Mouse (Mus musculus): ENCODE results near the gene Arhgap31. TPM values are rescaled to one million over a fixed set of nuclear protein-coding genes. Genes with fewer than 3 reads are reported as not detected.
A peak's percentile ranks its signal among the peaks of the same experiment; 100 is the strongest.

The Arhgap31 gene
- polyA plus RNA-seq, 1 experiment from 2014 or later, result 33.9 TPM

GRCm38 (mm10) chr16:38648783-38649430 lies 64.2 kb downstream of the Arhgap31 start:
- H3K36me3 ChIP-seq (ENCODE audit: control insufficient read depth, insufficient read depth, low read length), result no peaks in the 10 kb centered on the region
- no peak for ATAC-seq (replicated peaks; ENCODE audit: insufficient number of reproducible peaks, low FRiP score, low TSS enrichment)
- 79% methylated on average over 9 of the region's 9 CpGs for WGBS (ENCODE audit: insufficient replicate concordance)
- peaks cover 69% of the 10 kb centered on the region for H3K4me1 ChIP-seq (ENCODE audit: control insufficient read depth, insufficient read depth, low read length)
- H3K9ac ChIP-seq (ENCODE audit: low read depth, low read length), result no peak overlapping the region
- no peak overlapping the region for H3K4me3 ChIP-seq (ENCODE audit: low read depth, low read length)
- no peaks in the 10 kb centered on the region for H3K27me3 ChIP-seq (ENCODE audit: control insufficient read depth, insufficient read depth, low read length)
- H3K27ac ChIP-seq (ENCODE audit: low read depth, low read length), result peak overlapping the region; percentile 66; the same call in 1 of the 2 replicates
- no peaks in the 10 kb centered on the region for H3K9me3 ChIP-seq (replicated peaks; ENCODE audit: control insufficient read depth, low read length)
- H3K4me2 ChIP-seq, result no peak overlapping the region

GRCm38 (mm10) chr16:38648155-38648554 lies 64.9 kb downstream of the Arhgap31 start:
- H3K4me1 ChIP-seq (ENCODE audit: control insufficient read depth, insufficient read depth, low read length), result peaks cover 67% of the 10 kb centered on the region
- H3K4me2 ChIP-seq, result no peak overlapping the region
- no peaks in the 10 kb centered on the region for H3K36me3 ChIP-seq (ENCODE audit: control insufficient read depth, insufficient read depth, low read length)
- peak overlapping the region; percentile 66 for H3K27ac ChIP-seq (ENCODE audit: low read depth, low read length)
- H3K4me3 ChIP-seq (ENCODE audit: low read depth, low read length), result no peak overlapping the region
- no peaks in the 10 kb centered on the region for H3K9me3 ChIP-seq (replicated peaks; ENCODE audit: control insufficient read depth, low read length)
- 56% methylated on average over 5 of the region's 5 CpGs for WGBS (ENCODE audit: insufficient replicate concordance)
- H3K9ac ChIP-seq (ENCODE audit: low read depth, low read length), result no peak overlapping the region
- H3K27me3 ChIP-seq (ENCODE audit: control insufficient read depth, insufficient read depth, low read length), result no peaks in the 10 kb centered on the region
- no peak for ATAC-seq (replicated peaks; ENCODE audit: insufficient number of reproducible peaks, low FRiP score, low TSS enrichment)

GRCm38 (mm10) chr16:38644455-38644854 lies 68.6 kb downstream of the Arhgap31 start:
- Histone ChIP-seq H3K36me3 (ENCODE audit: control insufficient read depth, insufficient read depth, low read length) (peaks cover 4% of the 10 kb centered on the region; the same call in 1 of the 2 replicates), H3K27me3 (ENCODE audit: control insufficient read depth, insufficient read depth, low read length) (no peaks in the 10 kb centered on the region), H3K4me3 (ENCODE audit: low read depth, low read length) (no peak overlapping the region), H3K9me3 (replicated peaks; ENCODE audit: control insufficient read depth, low read length) (no peaks in the 10 kb centered on the region), H3K27ac (ENCODE audit: low read depth, low read length) (0 out of 2 replicates have a peak overlapping the region, but pooled peaks have one; percentile 3), H3K4me1 (ENCODE audit: control insufficient read depth, insufficient read depth, low read length) (peaks cover 34% of the 10 kb centered on the region), H3K4me2 (no peak overlapping the region), H3K9ac (ENCODE audit: low read depth, low read length) (no peak overlapping the region)
- WGBS (ENCODE audit: insufficient replicate concordance), result 60% methylated on average over 2 of the region's 2 CpGs
- no peak for ATAC-seq (replicated peaks; ENCODE audit: insufficient number of reproducible peaks, low FRiP score, low TSS enrichment)

- Histone ChIP-seq H3K36me3 (ENCODE audit: control insufficient read depth, insufficient read depth, low read length) (peaks cover 8% of the 10 kb centered on the region), H3K4me2 (no peak overlapping the region), H3K27me3 (ENCODE audit: control insufficient read depth, insufficient read depth, low read length) (no peaks in the 10 kb centered on the region), H3K4me1 (ENCODE audit: control insufficient read depth, insufficient read depth, low read length) (peaks cover 9% of the 10 kb centered on the region; the same call in 1 of the 2 replicates), H3K9ac (ENCODE audit: low read depth, low read length) (no peak overlapping the region), H3K9me3 (replicated peaks; ENCODE audit: control insufficient read depth, low read length) (no peaks in the 10 kb centered on the region), H3K27ac (ENCODE audit: low read depth, low read length) (peak overlapping the region; percentile 54; the same call in 1 of the 2 replicates), H3K4me3 (ENCODE audit: low read depth, low read length) (no peak overlapping the region)
- WGBS (ENCODE audit: insufficient replicate concordance), result 75% methylated on average over 10 of the region's 10 CpGs
- ATAC-seq (replicated peaks; ENCODE audit: insufficient number of reproducible peaks, low FRiP score, low TSS enrichment), result no peak
These were observed 76.0 kb downstream of the Arhgap31 start for GRCm38 (mm10) chr16:38637085-38637484.

- peak overlapping the region; percentile 54 for H3K27ac ChIP-seq (ENCODE audit: low read depth, low read length)
- H3K9ac ChIP-seq (ENCODE audit: low read depth, low read length), result no peak overlapping the region
- WGBS (ENCODE audit: insufficient replicate concordance), result 62% methylated on average over 9 of the region's 9 CpGs
- peaks cover 9% of the 10 kb centered on the region; the same call in 1 of the 2 replicates for H3K4me1 ChIP-seq (ENCODE audit: control insufficient read depth, insufficient read depth, low read length)
- no peaks in the 10 kb centered on the region for H3K9me3 ChIP-seq (replicated peaks; ENCODE audit: control insufficient read depth, low read length)
- H3K36me3 ChIP-seq (ENCODE audit: control insufficient read depth, insufficient read depth, low read length), result peaks cover 9% of the 10 kb centered on the region
- no peak overlapping the region for H3K4me3 ChIP-seq (ENCODE audit: low read depth, low read length)
- H3K4me2 ChIP-seq, result no peak overlapping the region
- ATAC-seq (replicated peaks; ENCODE audit: insufficient number of reproducible peaks, low FRiP score, low TSS enrichment), result no peak
- no peaks in the 10 kb centered on the region for H3K27me3 ChIP-seq (ENCODE audit: control insufficient read depth, insufficient read depth, low read length)
These were observed 76.4 kb downstream of the Arhgap31 start for GRCm38 (mm10) chr16:38636682-38637081.

- peaks cover 9% of the 10 kb centered on the region for H3K36me3 ChIP-seq (ENCODE audit: control insufficient read depth, insufficient read depth, low read length)
- no peak; the same call in 1 of the 2 replicates for ATAC-seq (replicated peaks; ENCODE audit: insufficient number of reproducible peaks, low FRiP score, low TSS enrichment)
- H3K4me3 ChIP-seq (ENCODE audit: low read depth, low read length), result no peak overlapping the region
- no peak overlapping the region for H3K9ac ChIP-seq (ENCODE audit: low read depth, low read length)
- no peak overlapping the region for H3K27ac ChIP-seq (ENCODE audit: low read depth, low read length)
- WGBS (ENCODE audit: insufficient replicate concordance), result 75% methylated on average over 8 of the region's 8 CpGs
- H3K4me1 ChIP-seq (ENCODE audit: control insufficient read depth, insufficient read depth, low read length), result peaks cover 9% of the 10 kb centered on the region; the same call in 1 of the 2 replicates
- no peaks in the 10 kb centered on the region for H3K27me3 ChIP-seq (ENCODE audit: control insufficient read depth, insufficient read depth, low read length)
- no peak overlapping the region for H3K4me2 ChIP-seq
- no peaks in the 10 kb centered on the region for H3K9me3 ChIP-seq (replicated peaks; ENCODE audit: control insufficient read depth, low read length)
These were observed 77.2 kb downstream of the Arhgap31 start for GRCm38 (mm10) chr16:38635833-38636390.

- Histone ChIP-seq H3K4me2 (no peak overlapping the region), H3K27ac (ENCODE audit: low read depth, low read length) (no peak overlapping the region), H3K36me3 (ENCODE audit: control insufficient read depth, insufficient read depth, low read length) (peaks cover 2% of the 10 kb centered on the region; the same call in 1 of the 2 replicates), H3K4me1 (ENCODE audit: control insufficient read depth, insufficient read depth, low read length) (peaks cover 41% of the 10 kb centered on the region), H3K4me3 (ENCODE audit: low read depth, low read length) (no peak overlapping the region), H3K9ac (ENCODE audit: low read depth, low read length) (no peak overlapping the region), H3K9me3 (replicated peaks; ENCODE audit: control insufficient read depth, low read length) (no peaks in the 10 kb centered on the region), H3K27me3 (ENCODE audit: control insufficient read depth, insufficient read depth, low read length) (no peaks in the 10 kb centered on the region)
- no peak for ATAC-seq (replicated peaks; ENCODE audit: insufficient number of reproducible peaks, low FRiP score, low TSS enrichment)
- WGBS (ENCODE audit: insufficient replicate concordance), result 57% methylated on average over 6 of the region's 6 CpGs
These were observed 80.9 kb downstream of the Arhgap31 start for GRCm38 (mm10) chr16:38632147-38632546.

GRCm38 (mm10) chr16:38625811-38626369 lies 87.2 kb downstream of the Arhgap31 start:
- H3K4me1 ChIP-seq (ENCODE audit: control insufficient read depth, insufficient read depth, low read length), result peaks cover 76% of the 10 kb centered on the region
- no peaks in the 10 kb centered on the region for H3K27me3 ChIP-seq (ENCODE audit: control insufficient read depth, insufficient read depth, low read length)
- no peak overlapping the region for H3K4me2 ChIP-seq
- H3K36me3 ChIP-seq (ENCODE audit: control insufficient read depth, insufficient read depth, low read length), result peaks cover 9% of the 10 kb centered on the region
- peak overlapping the region; percentile 87 for H3K27ac ChIP-seq (ENCODE audit: low read depth, low read length)
- H3K9me3 ChIP-seq (replicated peaks; ENCODE audit: control insufficient read depth, low read length), result no peaks in the 10 kb centered on the region
- WGBS (ENCODE audit: insufficient replicate concordance), result 21% methylated on average over 10 of the region's 10 CpGs
- no peak overlapping the region for H3K9ac ChIP-seq (ENCODE audit: low read depth, low read length)
- no peak; the same call in 1 of the 2 replicates for ATAC-seq (replicated peaks; ENCODE audit: insufficient number of reproducible peaks, low FRiP score, low TSS enrichment)
- H3K4me3 ChIP-seq (ENCODE audit: low read depth, low read length), result no peak overlapping the region

Data from heart, embryonic 11.5 days (tissue).